Mouse (Mus musculus): Measurements from ENCODE around the gene P4ha2.
A peak's percentile ranks its signal among the peaks of the same experiment; 100 is the strongest.

Gene P4ha2

DNA sequence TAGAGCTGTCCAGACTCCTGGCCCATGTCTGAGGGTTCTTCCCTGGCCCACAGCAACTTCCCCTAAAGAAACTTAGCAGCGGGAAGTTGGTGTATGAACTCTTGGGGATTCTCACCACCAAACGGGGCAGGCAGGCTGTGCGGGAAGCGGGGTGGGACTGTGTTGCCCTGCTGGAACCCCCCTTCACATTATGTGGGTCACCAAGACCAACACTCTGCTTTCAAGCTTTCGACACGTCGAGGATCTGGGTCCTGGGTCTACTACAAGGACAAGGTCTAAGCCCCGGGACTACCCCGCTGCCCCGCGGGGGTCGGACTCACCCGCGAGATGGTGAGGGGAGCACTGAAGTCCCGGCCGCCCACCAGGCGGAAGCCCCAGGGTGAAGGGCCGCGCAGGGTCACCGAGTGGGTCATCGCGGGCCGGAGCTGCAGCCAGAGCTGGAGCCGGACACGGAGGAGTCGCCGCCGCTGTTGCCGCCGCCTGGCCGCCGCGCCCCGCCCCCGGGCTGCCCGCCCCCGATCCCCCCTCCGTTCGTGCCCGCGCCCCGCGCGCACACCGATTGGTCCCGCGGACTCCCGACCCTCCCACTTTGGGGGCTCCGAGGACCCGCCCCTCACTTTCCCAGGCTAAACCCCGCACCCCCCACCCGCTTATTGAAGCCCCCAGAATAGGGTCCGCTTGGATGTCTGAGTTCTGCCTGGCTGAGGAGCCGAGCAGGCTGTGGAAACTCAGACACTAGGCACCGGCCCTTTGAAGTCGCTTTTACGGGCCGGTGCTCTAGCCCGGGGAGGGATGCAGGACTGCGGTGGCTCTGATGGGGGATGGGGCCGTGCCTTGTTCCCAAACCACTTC, 31.1 kb upstream of the P4ha2 start, which contains the start of gene Pdlim4:
Gene Pdlim4 (minus strand): TSS at position 495 of the 852 bp plus-strand sequence.
- peak; percentile 90 for DNase-seq

DNA sequence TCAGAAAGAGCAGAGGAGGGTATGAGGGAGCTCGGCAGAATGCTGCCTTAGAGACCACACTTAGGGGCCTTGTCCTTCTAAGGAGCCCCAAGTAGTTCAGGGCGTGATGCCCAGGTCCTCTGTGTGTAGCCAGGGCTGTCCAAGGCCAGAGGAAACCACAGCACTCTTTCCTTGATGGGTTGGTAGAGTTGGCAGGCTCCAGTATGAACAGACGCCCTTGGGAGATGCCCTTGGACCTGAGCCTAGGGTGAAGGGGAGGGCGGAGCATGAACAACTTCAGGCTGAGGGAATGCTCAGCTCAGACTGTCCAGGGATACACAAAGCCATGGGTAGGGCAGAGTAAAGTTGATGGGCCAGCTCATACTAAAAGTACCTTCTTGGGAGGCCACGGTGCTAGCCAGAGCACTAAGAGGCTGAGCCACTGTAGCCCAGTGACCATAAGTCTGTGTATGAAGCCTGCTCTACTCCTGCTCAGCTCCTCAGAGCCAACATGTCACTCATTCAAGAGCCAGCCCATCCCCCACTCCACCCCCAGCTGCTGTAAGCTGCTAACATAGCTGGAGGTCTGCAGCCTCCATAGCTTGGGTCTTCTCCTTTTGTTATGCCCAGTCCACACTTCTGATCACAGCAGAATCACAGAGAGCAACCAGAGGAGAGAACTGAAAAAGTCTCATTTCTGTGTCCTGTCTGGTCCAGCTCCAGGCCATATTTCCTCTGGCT, 28.0 kb upstream of the P4ha2 start:
- DNase-seq = peak; percentile 9

DNA sequence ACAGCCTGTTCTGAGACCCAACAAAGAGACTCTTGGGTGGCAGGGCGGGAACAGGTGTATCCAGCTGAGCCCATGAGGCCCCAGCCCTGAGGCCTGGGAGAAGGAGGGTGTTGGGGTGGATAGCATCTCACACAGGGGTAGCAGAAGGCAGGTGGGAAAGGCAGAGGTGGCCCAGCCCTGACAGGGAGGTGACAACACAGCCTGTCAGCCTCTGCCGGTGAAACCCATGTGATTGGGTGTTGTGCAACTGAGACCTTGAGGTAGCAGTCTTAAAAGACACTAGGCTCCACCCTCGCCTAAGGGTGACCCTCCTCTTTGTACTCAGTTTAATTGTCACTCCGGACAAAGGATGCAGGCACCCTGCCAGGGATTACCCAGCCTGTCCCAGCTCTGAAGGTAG, 26.6 kb upstream of the P4ha2 start:
- DNase-seq = no peak

DNA sequence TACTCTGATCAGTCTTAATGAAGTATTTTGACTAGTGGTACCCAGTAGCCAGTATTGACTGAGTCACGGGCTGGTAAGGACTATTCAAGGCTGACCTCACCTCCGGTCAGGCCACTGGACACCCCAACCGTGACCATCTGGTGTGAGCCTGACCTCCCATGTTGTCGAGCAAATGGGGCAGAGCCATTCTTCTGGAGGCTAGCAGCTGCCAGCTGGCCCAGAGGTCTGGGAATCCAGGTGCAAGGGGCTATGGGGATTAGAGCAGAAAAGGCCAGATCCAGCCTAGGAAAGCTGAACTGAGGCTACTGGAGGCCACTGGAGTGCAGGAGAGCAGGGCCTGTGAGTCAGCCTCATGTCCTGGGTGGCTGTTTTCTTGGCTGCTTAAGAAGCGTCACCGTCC, 24.5 kb upstream of the P4ha2 start:
- peak; percentile 25 for DNase-seq

DNA sequence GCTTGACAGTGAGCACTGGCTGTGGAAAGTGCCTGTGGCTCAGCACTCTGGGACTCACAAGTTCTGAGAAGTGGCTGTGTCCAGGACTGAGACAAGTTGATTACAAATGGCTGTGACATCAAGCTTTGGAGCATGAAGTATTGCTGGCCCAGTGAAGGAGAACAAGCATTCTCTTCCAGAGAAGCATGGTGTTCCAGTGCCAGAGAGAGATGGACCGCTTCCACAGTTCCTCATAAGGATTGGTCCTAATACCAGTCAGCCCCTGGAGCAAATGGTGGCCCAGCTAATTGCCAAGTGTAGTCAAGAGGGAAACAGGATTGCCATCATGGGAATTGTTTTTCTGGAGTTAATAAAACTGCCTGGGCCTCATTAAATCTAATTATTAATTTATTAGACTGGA, 23.8 kb upstream of the P4ha2 start:
- no peak for DNase-seq

DNA sequence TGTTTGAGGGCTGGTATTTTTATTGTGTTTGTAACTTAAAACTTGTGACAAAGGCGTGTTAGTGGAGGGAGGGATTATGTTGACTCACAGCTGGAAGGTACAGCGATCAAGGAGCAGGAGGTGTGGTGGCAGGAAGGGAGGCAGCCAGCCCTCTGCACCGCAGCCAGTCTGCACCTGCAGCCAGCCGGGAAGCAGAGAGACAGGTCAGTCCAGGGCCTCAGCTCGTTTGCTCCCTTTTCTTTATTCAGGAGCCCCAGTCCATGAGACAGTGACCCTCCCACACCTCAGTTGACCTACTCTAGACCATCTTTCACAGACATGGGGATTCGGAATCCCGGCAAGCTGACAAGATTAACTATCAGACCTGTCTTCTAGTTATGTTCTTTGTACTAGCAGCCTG, 19.5 kb upstream of the P4ha2 start:
- DNase-seq = no peak

DNA sequence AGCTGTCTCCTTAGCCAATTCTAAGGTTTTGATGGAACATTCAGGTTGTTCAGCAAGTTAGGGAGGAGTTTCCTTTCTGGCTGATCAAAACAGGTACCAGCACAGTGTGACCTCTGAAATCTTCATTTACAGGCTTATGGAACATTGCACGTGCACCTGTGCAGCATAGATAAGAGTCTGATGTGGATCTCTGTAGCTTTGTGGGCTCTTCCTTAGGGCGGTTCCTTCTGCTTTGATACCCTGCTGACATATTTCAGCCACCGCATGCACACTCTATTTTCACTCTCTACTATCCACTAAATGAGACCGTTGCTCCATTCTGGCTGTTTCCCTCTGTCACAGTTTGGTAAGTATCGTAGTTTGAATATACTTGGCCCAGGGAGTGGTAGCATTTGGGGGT, 17.2 kb upstream of the P4ha2 start:
- no peak for DNase-seq

DNA sequence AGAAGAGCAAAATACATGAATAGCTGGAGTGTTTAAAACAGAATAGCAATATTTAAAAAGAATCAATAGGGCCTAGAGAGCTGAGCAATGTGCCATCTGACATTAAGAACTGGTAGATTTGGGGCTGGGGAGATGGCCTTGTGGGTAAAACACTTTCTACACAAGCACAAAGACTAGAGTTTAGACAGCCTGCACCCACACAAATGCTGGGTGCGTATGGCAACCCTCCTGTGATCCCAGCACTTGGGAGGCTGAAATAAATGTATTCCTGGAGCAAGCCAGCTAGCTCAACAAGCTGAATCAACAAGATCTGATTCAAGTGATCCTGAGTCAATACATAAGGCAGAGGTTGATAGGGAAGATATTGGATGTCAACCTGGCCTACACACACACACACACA, 14.9 kb upstream of the P4ha2 start:
- DNase-seq = no peak

DNA sequence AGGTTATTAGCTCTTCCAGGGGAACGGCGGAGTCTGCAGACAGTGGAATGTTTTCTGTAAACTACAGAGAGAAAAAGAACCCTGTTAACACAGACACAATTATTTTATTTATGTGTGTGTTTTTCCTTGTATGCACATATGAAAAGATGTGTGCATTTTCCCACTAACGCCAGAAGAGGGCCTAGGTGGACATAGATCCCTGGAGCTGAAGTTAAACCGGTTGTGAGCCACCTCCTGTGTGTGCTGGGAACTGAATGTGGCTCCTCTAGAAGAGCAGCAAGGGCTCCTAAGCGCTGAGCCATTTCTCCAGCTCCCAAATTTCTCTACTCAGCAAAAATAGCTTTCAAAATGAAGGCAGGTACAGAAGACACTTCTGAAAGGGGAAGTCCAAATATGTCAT, 14.1 kb upstream of the P4ha2 start:
- DNase-seq = peak; percentile 18

DNA sequence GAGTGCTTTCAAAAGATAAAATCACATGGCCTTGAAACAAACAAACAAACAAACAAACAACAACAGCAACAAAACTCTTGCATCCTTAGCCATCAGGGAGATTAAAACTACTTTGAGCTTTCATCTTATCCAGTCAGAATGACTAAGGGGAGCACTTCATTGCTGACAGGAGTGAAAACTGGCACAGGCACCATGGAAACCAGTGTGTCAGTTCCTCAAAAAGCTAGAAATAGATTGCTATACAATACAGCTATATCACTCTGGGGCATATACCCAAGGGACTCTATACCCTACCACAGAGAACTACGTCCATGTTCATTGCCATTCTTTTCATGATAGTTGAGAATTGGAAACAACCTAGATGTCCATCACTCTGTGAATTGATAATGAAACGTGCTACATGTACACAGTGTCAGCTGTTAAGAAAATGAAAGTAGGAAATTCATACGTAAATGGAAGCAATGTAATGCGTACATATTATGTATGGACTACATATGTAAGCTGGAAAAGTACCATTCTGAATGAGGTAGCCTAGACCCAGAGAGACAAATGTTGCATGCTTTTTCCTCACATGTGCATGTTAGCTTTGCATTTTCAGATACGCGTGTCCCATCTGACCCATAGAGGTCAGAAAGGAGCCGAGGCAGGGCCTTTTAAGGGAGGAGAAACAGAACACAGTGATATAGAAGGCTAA, 11.5 kb upstream of the P4ha2 start:
- no peak for DNase-seq

DNA sequence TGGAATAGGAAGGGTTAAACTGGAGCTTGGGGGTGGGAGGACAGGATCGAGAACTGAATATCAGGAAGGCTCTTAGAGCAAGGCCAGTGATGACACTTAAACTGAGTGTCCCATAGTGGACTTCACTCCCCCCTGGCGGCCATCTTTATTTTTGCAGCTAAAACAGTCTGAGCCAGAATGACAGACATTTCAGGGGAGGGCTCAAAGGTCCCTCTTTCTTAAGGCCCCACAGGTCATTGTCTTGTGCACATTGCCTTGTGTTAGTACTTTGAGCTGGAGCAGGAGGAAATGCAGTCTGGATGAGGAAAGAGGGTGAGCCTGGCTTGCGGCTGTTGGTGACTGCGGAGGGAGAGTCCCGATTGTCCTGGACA, 11.0 kb upstream of the P4ha2 start:
- peak; percentile 83 for DNase-seq

DNA sequence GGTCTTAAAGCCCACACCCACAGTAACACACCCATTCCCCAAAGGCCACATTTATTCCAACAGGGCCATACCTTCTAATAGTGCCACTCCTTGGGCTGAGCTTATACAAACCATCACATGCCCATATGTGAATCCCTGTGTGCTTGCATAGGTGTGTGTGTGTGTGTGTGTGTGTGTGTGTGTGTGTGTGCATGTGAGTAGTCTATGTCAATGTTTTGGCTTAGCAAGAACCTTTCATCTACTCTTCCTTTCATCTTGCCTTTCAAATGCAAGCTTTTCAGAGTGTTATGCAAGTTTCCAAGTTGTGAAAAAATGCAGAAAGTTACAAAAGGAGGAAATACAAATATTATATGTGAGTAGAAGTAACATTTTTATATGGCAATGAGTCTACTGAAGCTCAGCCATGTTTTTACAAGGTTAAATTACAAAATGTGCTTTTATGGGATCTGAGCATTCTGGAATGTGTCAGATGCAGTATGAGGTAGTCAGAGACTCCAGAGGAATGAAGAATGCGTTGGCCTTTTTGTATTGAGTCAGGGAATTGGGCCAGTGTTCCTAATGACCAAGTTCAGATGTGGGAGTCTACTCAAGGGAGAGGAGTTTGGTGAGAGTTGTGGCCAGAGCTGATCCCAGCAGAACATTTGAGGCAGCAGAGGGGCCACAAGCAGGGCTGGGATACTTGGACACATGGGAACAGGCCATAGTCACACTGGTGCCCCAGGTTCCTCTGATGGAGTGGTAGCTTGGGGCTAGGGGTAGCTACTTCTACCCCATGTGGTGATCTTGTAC, 9.6 kb upstream of the P4ha2 start:
- DNase-seq = no peak

DNA sequence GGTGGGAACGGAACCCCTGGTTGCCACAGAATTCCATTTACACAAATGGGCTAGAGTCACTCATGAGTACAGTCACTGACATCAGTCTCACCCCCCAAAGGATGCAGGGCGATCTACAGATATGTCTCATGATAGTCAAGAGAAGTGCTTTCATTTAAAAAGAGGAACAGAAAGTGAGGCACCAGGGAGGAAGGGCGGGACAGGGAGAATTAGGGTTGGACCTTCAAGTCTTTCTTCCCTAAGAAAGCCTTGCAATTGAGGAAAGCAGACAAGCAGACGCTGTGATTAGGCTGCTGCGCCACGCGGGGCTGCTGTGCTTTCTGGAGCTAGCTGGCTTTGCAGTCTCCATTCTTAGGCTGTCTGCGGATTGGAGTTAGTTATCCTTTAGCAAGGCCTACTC, 8.2 kb upstream of the P4ha2 start:
- DNase-seq = peak; percentile 16

DNA sequence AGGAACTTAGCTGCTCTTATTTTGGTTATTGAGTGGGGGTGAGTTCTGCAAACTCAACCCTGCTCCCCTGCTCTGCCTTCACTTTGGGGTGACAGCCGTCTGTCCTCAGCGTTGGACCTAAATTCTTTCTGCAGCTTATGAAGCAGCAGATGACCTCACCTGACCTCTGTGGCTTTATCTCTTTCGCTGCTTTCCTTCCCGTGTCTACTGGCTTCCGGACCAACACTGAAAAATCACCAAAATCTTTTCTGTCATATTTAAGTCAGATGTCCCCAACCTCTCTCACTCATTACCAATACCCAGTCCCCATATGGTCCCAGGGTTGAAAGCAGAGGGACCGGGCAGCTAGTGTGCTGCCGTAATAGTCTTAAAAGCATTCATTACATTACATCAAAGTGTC, 7.7 kb upstream of the P4ha2 start:
- DNase-seq = no peak

DNA sequence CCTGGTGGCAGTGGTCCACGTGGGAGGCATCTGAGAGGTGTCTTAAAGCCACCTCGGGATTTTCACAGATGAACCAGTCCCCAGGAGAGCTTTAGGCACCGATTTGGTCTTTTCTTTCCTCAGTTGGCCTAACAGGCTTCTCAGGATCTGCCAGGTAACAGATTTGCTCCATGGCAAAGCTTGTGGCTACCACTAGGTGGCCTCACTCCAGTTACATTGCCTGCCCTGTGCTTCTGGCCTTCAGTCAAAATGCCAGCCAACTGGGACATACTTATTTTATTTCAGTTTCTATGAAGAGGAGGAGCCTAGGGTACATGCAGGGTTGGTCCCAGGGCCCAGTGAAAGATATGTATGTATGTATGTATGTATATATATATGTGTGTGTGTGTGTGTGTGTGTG, 6.9 kb upstream of the P4ha2 start:
- peak; percentile 66 for DNase-seq

DNA sequence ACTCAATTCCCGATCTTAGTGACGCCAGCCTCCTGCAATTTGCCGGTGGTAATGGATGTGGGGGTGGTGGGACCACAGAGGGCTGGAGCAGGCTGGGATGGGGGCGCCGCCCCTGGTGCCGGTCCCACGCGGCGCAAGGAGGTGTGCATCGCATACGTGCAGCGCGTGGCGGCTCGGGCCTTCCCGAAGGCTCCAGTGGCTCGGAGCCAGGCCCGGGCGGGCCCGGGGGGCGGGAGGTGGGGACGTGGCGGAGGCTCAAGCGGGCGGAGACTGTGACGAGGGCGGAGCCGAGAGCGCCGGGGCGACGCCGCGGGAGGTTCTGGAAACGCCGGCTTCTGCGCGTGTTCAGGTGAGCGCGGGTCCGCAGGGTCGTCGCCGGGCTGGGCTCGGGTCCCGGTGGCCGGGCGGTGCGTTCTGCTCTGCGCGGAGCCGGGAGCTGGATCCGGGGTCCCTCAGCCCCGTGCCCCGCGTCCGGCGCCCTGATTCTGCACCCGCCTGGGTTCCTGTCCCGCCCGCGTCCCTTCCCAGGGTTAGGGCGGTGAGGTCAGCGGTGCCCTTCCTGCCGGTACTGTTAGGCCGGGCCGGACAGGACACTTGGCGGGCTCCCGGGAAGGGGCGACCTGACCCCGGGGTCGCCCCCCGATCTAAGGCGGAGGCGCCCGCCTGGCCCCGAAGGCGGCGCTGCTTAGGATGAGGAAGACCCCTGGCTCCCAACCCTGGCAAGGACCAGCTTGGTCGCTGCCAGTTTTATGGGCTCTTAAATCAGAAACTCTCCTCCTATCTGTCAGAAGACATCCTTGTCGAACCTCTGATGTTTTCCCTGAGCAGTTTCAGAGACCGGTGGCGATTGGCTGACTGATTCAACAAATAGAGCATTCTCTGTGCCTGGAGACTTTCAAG, 1.0 kb downstream of the P4ha2 start:
- DNase-seq = peak; percentile 89

DNA sequence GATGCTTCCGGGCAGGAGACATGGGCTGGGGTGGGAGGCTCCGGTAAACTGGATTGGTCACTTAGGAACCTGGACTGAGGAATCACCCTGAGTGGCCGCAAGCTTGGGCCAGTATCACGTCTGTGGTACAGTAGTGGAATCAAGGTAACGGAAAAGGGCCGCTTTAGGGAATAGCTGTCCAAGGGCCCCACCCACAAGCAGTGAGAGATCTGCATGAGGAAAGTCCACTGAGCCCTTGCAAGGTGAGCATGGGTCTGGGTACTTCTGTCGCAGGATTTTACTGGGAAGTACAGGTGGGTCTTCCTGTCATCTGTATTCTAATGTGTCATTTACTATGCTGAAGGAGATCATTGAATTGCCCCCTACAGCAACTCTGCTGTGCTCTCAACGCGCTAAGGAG, 1.8 kb downstream of the P4ha2 start:
- no peak for DNase-seq

DNA sequence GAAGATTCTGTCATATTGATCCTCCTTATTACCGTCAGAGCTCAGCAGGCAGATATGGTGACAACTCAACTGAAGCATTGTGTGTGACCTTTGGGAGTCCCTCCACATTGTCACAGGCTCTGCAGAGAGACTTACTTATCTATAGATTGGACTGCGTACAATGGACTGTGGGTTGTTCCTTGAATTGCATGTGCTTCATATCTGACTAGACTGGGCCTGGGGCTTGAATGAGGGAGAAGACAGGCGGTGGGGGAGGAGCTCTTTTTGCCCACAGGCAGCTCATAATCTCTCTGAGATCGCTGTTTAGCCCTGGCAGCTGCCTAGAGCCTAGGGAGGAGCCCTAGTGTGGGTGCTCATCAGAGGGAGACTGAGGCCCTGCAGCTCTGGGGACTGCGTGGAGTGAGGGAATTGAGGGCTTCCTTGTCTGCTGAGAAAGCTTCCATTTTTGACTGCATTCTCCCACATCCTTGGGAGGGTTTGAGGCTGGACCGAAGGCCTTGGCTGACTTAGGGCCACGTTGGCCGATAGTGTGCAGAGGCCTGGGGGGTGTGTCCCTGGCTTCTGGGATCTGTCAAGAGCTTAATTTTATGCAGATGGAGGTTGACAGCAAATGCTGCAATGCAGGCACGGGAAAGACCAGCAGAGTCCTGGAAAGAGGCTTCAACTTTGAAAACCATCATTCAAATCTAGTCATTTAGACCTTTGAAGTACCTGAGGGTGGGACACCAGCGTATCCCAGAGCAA, 3.0 kb downstream of the P4ha2 start:
- peak; percentile 10 for DNase-seq

DNA sequence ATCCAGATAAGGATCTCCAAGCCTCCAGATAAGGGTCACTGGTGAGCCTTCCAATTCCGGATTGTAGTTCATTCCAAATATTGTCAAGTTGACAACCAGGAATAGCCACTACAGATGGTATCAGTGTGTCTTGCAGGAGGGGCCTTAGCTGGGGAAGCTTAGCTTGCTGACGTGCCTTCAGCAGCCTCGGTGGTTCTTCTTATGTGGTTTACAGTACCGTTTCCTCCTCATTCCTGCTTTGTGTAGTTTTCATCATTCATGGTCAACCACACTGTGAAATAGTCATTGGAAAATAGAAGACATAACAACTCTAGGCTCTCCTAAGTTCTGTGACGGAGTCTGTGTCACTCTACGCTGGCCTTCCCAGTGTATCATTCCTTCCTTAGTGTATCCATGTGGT, 5.1 kb downstream of the P4ha2 start:
- DNase-seq = no peak

DNA sequence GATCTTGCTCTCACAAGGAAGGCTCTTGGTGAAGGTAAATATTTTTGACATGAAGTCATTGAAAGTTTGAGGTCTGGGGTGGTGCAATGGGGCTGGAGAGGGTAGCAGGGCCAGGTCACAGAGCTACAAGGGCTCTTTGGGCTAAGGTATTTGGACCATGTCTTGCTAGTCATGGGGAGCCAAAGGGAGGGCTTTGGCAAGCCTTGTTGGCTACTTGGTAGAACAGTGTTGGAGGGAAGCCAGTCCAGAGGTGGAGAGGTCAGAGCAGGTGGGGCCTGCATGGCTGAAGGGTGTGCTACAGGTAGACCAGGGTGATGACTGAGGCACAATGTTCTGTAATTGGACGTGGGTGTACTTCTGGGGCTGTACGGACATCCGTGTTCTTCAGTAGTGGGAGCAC, 6.8 kb downstream of the P4ha2 start:
- no peak for DNase-seq

DNA sequence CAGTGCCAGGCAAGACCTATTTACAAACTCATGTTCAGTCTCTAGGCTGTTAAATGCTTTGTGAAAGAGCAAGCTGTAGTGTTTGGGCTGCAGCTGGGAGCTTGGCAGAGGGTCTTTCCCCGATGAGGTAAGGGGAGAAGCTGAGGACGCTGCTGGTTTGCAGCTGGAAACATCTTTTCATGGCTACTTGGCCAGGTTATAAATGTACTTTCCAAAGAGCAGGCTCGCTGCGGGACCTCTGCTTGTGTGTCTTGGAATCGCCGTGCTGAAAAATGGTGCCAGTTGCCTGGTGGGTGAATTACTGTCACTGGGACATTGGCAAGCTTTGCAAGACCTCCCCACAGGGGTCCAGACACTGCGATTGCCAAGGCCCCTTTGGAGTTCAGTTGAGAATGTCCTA, 7.3 kb downstream of the P4ha2 start:
- no peak for DNase-seq
